Mouse (Mus musculus) natural killer cell, adult 2 months (primary cell): ENCODE data around the gene Gm10477.
A peak's percentile ranks its signal among the peaks of the same experiment; 100 is the strongest.
"Not testable (repeated sequence)": the region's sequence is repeated elsewhere in the genome, so short reads cannot be mapped to it uniquely, and the experiment has no call there.

Experiments
- DNase-seq, 2 experiments: peaks; one replicate each; pipeline ENCODE4 v3.0.0; 2022; ENCODE audit warnings: low spot score in 2 of 2

The Gm10477 gene

GRCm38 (mm10) chrX:56524442-56524841 lies at the start of gene Gm10477:
Gm10477 (plus strand) TSS chrX:56524742.
- not testable (repeated sequence) for DNase-seq

- DNase-seq, result no peak
Observed at GRCm38 (mm10) chrX:56477553-56477952, 47.0 kb upstream of the Gm10477 start.

GRCm38 (mm10) chrX:56481906-56482305 lies 42.6 kb upstream of the Gm10477 start:
- DNase-seq, result no peak

GRCm38 (mm10) chrX:56489758-56490157 lies 34.8 kb upstream of the Gm10477 start:
- peak; percentile 46 to 60 for DNase-seq

- DNase-seq, result no peak
Observed at GRCm38 (mm10) chrX:56497241-56497640, 27.3 kb upstream of the Gm10477 start.

- DNase-seq, result peak; percentile 8 to 38
Observed at GRCm38 (mm10) chrX:56531266-56531665, 6.7 kb downstream of the Gm10477 start.

- DNase-seq, result peak in 1 of 2 experiments; percentile 0
Observed at GRCm38 (mm10) chrX:56537162-56537561, 12.6 kb downstream of the Gm10477 start.

- no peak for DNase-seq
Observed at GRCm38 (mm10) chrX:56549506-56549905, 25.0 kb downstream of the Gm10477 start, which contains the start of gene Gm648. Gm648 (minus strand) TSS chrX:56549606.

- DNase-seq, result no peak
Observed at GRCm38 (mm10) chrX:56553584-56553983, 29.0 kb downstream of the Gm10477 start.

GRCm38 (mm10) chrX:56572465-56572864 lies 47.9 kb downstream of the Gm10477 start:
- DNase-seq, result peak in 1 of 2 experiments; percentile 5
